Mouse (Mus musculus) neural tube, embryonic 12.5 days (tissue): ENCODE results near the gene Vgll4. TPM values are rescaled to one million over a fixed set of nuclear protein-coding genes. Genes with fewer than 3 reads are reported as not detected.

Experiments used
- ATAC-seq: fragments of 200-750 bp; cut with Nextera tagmentation; 2 replicates; pipeline ENCODE4 v1.8.0; 2017; ENCODE audit warnings: low read depth, mild to moderate bottlenecking, moderate TSS enrichment, moderate library complexity; ENCODE audit not compliant: low FRiP score
- H3K27ac ChIP-seq: fragments of 300-500 bp; sonication (generic); 2 replicates; pipeline ENCODE4 v1.5.1; 2016
- H3K27me3 ChIP-seq: fragments of 300-500 bp; sonication (generic); replicated peaks from 2 replicates; pipeline ENCODE4 v1.6.1; 2016; ENCODE audit warnings: mild to moderate bottlenecking
- H3K36me3 ChIP-seq: fragments of 300-500 bp; sonication (generic); 2 replicates; pipeline ENCODE4 v1.6.1; 2016; ENCODE audit warnings: mild to moderate bottlenecking
- H3K4me1 ChIP-seq: fragments of 300-500 bp; sonication (generic); 2 replicates; pipeline ENCODE4 v1.6.1; 2016
- H3K4me2 ChIP-seq: fragments of 300-500 bp; sonication (generic); replicated peaks from 2 replicates; pipeline ENCODE4 v1.6.1; 2016; ENCODE audit warnings: mild to moderate bottlenecking
- H3K4me3 ChIP-seq: fragments of 300-500 bp; sonication (generic); 2 replicates; pipeline ENCODE4 v1.5.1; 2016
- H3K9ac ChIP-seq: fragments of 300-500 bp; sonication (generic); 2 replicates; pipeline ENCODE4 v1.6.1; 2016; ENCODE audit warnings: mild to moderate bottlenecking
- H3K9me3 ChIP-seq: fragments of 300-500 bp; sonication (generic); 2 replicates; pipeline ENCODE4 v1.6.1; 2016; ENCODE audit warnings: mild to moderate bottlenecking
- WGBS: fragments of 180-500 bp; shearing (Covaris S2); methylation state at CpG from one replicate; pipeline ENCODE4 v1.1.7; 2016; 5-methylcytosine and 5-hydroxymethylcytosine counted together
- polyA plus RNA-seq: library from polyadenylated mRNA; unstranded; fragments of >200 nt; fragmentation: Nextera tagmentation; extraction: Ambion mirVana; gene quantifications from 2 replicates; pipeline ENCODE4 v1.2.1, GENCODE M21; 2016

Vgll4 gene
- polyA plus RNA-seq, 1 experiment from 2014 or later, result 81.7 TPM

DNA sequence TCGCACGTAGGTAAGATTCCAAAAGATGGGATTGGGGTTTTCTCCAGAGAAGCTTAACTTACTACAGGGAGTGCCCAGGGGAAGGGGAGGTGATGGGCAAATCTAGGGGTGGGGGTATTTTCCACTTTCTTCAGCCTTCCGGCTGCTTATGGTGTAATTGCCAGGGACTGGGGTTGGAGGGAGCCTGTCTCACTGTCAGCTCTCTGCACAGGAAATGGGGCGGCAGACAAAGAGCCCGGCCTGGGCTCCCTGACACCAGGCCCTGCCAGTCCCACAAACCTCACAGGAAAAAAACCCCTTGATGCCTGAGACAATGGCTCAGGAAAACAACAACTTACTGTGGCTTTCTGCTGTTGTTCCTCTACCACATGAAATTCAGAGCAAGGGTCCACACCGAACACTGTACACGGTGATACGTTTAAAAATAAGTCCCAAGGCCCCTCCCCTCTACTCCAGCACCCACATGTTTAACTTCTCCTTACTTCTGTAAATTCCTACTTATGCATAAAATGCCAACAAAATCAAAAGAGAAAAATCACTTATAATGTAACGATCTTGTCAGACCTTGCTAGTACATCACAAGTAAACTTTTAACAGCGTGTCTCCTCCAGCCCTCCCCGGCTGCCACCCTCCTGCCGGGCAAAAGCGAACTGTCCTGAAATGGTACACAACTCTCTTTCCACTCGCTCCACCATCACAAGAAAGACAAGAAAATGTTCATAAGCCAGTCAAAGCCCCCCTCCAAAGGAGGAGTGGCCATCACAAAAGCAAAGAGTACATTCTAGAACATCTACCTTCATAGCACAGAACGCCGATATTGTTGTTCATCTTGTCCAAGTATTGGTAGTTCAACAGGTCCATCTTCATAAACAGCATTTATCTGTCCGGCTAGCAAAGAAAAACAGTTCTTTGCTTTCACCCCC, 49.0 kb downstream of the Vgll4 start:
- Histone ChIP-seq H3K27me3 (no peaks in the 10 kb centered on the region), H3K4me1 (peaks cover 43% of the 10 kb centered on the region), H3K9ac (peak overlapping the region; percentile 80), H3K4me2 (peak overlapping the region; percentile 66), H3K36me3 (no peaks in the 10 kb centered on the region), H3K4me3 (peak overlapping the region; percentile 57), H3K27ac (no peak overlapping the region; the same call in 1 of the 2 replicates), H3K9me3 (no peaks in the 10 kb centered on the region)
- peak; percentile 51 for ATAC-seq
- WGBS, result 6% methylated on average over 17 of the region's 17 CpGs

DNA sequence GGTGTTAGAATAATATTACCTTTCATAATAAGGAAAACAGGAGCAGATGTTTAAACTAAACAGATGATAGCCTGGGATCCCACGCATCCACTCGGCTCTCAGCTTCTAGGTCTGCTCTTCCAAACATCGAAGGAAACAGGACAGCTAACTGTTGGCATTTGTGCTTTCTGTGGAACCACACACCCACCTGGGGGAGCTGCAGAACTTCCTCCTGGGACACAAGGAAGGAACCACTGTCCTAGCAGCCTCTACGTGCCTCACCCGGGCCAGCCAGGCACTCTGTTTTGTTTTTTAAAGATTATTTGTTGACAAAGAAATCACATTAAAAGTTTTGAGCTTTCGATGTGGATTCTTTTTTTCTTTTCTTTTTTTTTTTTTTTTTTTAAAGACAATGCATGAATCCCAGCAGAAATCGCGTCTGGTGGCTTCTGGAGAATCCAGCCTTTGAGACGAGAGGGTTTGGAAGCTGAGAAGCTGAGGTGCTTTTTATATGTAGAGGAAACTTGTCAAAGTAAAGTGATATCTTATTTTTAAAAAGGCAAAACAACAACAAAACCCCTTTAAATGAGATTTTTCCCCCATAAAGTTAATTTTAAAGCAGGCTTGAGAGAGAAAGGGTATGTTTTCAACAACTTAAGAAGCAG, 50.0 kb downstream of the Vgll4 start:
- Histone ChIP-seq H3K9ac (peak overlapping the region; percentile 80), H3K4me1 (peaks cover 51% of the 10 kb centered on the region), H3K4me2 (peak overlapping the region; percentile 66), H3K36me3 (no peaks in the 10 kb centered on the region), H3K27ac (no peak overlapping the region; the same call in 1 of the 2 replicates), H3K9me3 (no peaks in the 10 kb centered on the region), H3K4me3 (peak overlapping the region; percentile 57), H3K27me3 (no peaks in the 10 kb centered on the region)
- 37% methylated on average over 9 of the region's 9 CpGs for WGBS
- no peak for ATAC-seq

DNA sequence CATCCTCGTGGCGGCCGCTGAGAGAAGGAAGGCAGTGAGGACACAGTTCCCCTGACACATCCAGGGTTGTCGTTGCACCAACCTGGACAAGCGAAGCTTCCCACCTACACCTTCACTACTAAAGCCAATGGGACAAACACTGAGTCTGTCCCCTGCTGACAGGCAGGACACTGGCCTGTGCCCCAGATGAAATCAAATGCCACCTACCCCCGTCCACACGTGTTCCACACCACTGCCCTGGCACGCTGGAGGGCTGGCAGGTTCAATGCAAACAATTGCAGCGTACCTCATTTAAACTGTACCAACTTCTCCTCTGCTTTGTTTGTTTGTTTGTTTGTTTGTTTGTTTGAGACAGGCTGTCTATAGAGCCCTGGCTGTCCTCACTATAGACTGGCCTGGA, 50.8 kb downstream of the Vgll4 start:
- Histone ChIP-seq H3K36me3 (no peaks in the 10 kb centered on the region), H3K4me2 (peak overlapping the region; percentile 66), H3K4me1 (peaks cover 59% of the 10 kb centered on the region), H3K9ac (peak overlapping the region; percentile 17; the same call in 1 of the 2 replicates), H3K4me3 (peak overlapping the region; percentile 12; the same call in 1 of the 2 replicates), H3K27me3 (no peaks in the 10 kb centered on the region), H3K27ac (no peak overlapping the region), H3K9me3 (no peaks in the 10 kb centered on the region)
- ATAC-seq, result no peak
- 85% methylated on average over 9 of the region's 9 CpGs for WGBS

DNA sequence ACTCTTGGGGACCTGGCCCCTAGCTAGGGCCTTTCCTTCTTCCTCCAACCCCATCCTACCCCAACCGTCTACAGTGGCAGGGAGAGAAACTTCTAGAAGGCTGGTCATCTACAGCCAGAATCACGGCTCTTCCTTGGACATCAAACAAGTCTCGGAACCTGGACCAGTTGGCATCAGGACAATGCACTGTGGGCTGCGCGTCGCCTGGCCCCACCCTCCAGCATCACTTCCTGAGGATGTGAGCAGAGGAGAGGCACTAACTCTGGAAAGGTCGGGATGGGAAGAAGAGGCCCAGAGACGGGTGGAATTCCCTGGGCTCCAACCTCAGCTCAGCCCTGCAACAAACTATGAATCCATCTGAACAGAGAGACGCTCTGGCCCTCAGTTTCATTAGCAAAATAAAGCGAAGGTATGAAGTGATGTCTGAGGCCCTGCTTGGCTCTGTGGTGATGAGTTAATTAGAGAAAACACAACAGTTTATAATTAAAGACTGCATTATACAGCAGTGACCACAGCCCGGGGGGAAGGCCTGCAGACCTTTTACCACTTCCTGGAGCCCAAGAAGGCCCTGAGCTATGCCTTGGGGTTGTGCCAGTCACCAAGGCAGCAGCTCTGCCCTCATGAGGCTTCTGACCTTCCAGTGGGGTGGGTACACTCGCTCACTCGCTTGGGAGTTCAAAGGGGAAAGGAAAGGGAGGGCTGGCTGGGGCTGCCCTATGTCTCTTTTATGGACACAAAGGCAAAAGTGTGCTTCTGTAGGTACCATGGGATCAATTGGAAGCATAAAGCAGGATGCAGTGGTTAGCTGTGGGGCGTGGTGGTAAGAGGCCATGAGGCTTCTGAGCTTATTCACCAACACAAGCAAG, 51.8 kb downstream of the Vgll4 start:
- H3K4me3 ChIP-seq, result peak overlapping the region; percentile 12; the same call in 1 of the 2 replicates
- H3K9ac ChIP-seq, result 0 out of 2 replicates have a peak overlapping the region, but pooled peaks have one; percentile 17
- H3K27ac ChIP-seq, result no peak overlapping the region
- 72% methylated on average over 14 of the region's 14 CpGs for WGBS
- no peaks in the 10 kb centered on the region for H3K36me3 ChIP-seq
- peaks cover 69% of the 10 kb centered on the region for H3K4me1 ChIP-seq
- no peaks in the 10 kb centered on the region for H3K27me3 ChIP-seq
- no peaks in the 10 kb centered on the region for H3K9me3 ChIP-seq
- ATAC-seq, result no peak
- peak overlapping the region; percentile 66 for H3K4me2 ChIP-seq

DNA sequence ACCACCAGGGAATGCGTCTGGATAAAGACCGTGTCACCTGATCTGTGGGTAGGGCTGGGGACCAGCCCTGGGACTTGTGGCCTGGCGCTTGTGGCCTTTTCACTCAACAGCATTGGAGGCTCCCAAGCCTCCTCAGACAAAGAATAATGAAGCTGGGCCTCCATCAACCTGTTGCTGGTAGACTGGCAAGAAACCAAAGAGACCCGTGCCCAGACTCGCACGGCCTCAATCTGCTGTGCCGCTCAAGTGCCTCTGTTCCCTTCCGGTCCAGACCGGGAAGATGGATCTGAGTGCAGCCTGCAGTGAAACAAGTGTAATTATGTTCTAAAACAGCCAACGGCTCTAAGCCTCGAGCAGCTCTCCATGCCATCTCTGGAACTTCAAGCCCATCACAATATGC, 52.7 kb downstream of the Vgll4 start:
- Histone ChIP-seq H3K4me1 (peaks cover 69% of the 10 kb centered on the region), H3K4me3 (0 out of 2 replicates have a peak overlapping the region, but pooled peaks have one; percentile 2), H3K9ac (no peak overlapping the region), H3K9me3 (no peaks in the 10 kb centered on the region), H3K27ac (no peak overlapping the region), H3K4me2 (peak overlapping the region; percentile 66), H3K27me3 (no peaks in the 10 kb centered on the region), H3K36me3 (no peaks in the 10 kb centered on the region)
- no peak for ATAC-seq
- WGBS, result 44% methylated on average over 11 of the region's 11 CpGs

DNA sequence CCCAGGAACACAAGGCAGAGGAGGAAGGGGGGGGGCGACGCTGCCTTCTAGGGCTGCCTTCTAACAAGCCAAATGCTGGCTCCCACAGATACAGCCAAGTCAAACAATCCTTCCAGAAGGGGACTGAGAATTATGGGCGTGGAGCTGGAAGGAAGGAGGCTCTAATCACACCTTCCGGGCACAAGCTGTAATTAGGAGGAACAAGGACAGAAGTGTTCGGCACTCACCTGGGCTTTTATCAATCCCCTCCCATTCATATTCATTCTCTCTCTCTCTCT, 53.1 kb downstream of the Vgll4 start:
- 7% methylated on average over 5 of the region's 5 CpGs for WGBS
- H3K36me3 ChIP-seq, result no peaks in the 10 kb centered on the region
- peaks cover 69% of the 10 kb centered on the region for H3K4me1 ChIP-seq
- H3K27me3 ChIP-seq, result no peaks in the 10 kb centered on the region
- no peaks in the 10 kb centered on the region for H3K9me3 ChIP-seq
- peak overlapping the region; percentile 66 for H3K4me2 ChIP-seq
- no peak overlapping the region for H3K27ac ChIP-seq
- 0 out of 2 replicates have a peak overlapping the region, but pooled peaks have one; percentile 26 for H3K9ac ChIP-seq
- H3K4me3 ChIP-seq, result 0 out of 2 replicates have a peak overlapping the region, but pooled peaks have one; percentile 2
- no peak for ATAC-seq

DNA sequence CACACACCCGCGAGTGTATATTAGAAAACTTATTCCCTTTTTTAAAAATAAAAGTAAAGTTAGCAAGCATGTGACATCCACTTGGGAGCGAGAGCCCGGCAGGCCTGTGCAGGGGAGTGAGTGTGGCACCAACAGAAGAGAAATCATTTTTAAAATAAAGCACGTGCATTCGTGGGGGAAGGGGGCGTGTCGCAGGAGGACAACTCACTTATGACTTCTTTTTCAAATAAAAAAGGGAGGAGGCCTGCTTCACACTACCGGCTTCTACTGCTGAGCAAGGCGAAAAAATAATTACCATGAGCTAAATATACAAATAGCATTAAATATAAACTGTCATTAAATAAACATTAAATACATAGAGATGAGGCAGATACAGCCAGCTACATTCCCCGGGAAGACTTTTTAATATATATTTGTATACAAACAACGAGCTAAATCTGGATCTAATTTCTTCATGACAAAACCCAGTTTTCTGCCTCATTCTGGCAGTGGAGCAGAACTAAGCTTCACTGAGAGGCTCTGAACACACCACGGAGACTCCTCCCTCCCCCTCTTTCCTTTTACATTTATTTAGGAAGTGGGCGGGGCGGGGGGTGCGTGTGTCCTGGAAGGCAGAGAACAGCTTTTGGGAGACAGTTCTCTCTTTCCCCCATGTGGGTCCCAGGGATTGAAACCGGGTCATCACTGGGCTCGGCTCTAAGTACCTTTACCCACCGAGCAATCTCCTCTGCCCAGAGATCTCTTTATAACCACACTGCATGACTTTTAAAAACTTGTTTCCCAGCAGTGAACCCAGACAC, 53.7 kb downstream of the Vgll4 start:
- 44% methylated on average over 19 of the region's 19 CpGs for WGBS
- ATAC-seq, result no peak
- Histone ChIP-seq H3K4me3 (0 out of 2 replicates have a peak overlapping the region, but pooled peaks have one; percentile 2), H3K9ac (0 out of 2 replicates have a peak overlapping the region, but pooled peaks have one; percentile 26), H3K9me3 (no peaks in the 10 kb centered on the region), H3K27me3 (no peaks in the 10 kb centered on the region), H3K27ac (no peak overlapping the region), H3K4me1 (peaks cover 72% of the 10 kb centered on the region), H3K36me3 (no peaks in the 10 kb centered on the region), H3K4me2 (peak overlapping the region; percentile 66)

DNA sequence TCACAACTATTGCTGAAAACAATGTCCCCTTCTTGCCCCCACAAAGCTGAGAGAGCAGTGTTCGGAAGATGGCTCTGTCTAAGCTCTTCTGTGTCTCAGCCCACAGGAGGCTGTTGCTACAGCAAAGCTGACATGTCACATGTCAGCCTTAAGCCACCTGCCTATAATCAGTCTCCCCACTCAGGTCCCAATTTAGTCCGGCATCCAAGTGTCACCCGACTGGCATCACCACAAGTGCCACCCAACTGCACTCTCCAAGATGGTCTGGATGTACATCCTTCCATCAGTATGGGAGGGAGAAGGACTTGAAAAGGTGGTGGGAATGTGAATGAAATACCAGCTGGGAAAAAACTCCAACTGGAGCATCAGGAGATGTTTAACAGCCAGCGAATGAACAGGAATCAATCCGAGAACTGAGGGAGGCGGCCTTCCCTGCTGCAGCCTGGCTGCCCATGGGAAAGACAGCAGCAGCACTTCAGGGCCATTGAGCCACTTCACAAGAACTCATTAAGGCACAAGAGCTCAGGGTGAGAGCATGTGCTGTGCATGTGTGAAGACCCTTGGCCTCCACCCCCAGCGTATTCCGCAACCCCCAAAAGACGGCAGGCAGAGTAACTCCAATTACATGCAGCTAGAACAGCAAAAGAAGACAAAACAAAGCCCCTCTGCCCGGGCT, 55.6 kb downstream of the Vgll4 start:
- peak overlapping the region; percentile 26 for H3K4me2 ChIP-seq
- 0 out of 2 replicates have a peak overlapping the region, but pooled peaks have one; percentile 5 for H3K4me3 ChIP-seq
- ATAC-seq, result 0 out of 2 replicates have a peak, but pooled peaks have one; percentile 24
- no peaks in the 10 kb centered on the region for H3K27me3 ChIP-seq
- 38% methylated on average over 10 of the region's 10 CpGs for WGBS
- H3K27ac ChIP-seq, result no peak overlapping the region
- H3K36me3 ChIP-seq, result no peaks in the 10 kb centered on the region
- H3K9ac ChIP-seq, result no peak overlapping the region
- H3K9me3 ChIP-seq, result no peaks in the 10 kb centered on the region
- peaks cover 62% of the 10 kb centered on the region for H3K4me1 ChIP-seq

DNA sequence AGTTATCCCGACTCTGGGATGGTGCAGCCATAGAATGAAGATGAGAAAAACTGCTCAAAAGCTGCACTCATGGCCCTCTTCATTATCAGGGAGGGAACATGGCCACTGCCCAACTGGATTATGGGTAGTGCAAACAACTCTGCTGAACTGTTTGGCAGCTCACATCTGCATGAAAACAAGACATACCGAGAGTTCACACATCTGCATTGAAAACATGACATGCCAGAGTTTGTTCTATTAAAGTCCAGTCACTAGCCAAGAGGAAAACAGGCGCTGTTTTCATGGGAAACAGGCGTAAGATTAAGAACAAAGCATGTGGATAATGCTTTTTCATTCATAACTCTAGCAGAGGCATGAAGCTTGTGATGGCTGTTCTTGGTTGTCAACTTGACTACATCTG, 56.7 kb downstream of the Vgll4 start:
- Histone ChIP-seq H3K4me2 (no peak overlapping the region), H3K4me3 (no peak overlapping the region), H3K27me3 (no peaks in the 10 kb centered on the region), H3K36me3 (no peaks in the 10 kb centered on the region), H3K9me3 (no peaks in the 10 kb centered on the region), H3K4me1 (peaks cover 52% of the 10 kb centered on the region), H3K9ac (no peak overlapping the region), H3K27ac (no peak overlapping the region)
- 68% methylated on average over 4 of the region's 4 CpGs for WGBS
- ATAC-seq, result no peak

DNA sequence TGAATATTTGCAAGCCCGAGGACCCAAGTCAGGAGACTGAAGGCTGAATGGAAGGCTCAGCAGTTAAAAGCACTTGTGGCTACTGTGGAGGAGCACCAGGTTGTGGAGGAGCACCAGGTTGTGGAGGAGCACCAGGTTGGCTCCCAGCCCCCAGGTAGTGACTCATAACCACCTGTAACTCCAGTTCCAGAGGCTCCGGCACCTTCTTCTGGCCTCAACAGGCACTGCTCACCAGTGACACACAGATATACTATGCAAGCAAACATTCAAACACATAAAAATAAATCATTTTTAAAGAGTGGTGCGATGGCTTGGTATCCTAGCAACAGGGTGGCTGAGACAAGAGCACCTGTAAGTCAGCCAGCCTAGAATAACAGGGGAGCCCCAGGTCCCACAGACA, 58.3 kb downstream of the Vgll4 start:
- Histone ChIP-seq H3K4me3 (no peak overlapping the region), H3K9ac (no peak overlapping the region), H3K9me3 (no peaks in the 10 kb centered on the region), H3K27ac (no peak overlapping the region), H3K4me1 (peaks cover 39% of the 10 kb centered on the region), H3K36me3 (no peaks in the 10 kb centered on the region), H3K27me3 (no peaks in the 10 kb centered on the region), H3K4me2 (no peak overlapping the region)
- no peak; the same call in 1 of the 2 replicates for ATAC-seq
- WGBS, result 84% methylated on average over 3 of the region's 3 CpGs

DNA sequence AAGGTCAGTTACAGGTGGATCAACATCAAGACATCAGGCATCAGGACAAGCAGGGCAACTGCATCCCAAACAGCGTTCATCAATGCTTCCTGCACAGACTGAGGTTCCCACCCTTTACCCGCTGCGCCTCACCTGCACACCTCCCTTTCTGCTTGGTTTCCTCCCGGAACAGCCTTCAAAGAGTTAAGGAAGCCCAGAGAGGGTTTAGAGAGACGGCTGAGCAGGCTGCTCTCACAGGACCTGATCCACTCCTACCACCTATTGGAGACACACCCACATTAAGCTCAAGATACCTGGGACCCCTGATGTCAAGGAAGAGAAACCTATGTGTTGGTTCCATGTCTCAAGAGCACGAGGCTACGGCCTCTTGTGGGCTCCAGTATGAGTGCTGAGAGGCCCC, 60.0 kb downstream of the Vgll4 start:
- Histone ChIP-seq H3K27me3 (no peaks in the 10 kb centered on the region), H3K4me3 (no peak overlapping the region), H3K4me1 (peaks cover 25% of the 10 kb centered on the region), H3K9me3 (no peaks in the 10 kb centered on the region), H3K4me2 (no peak overlapping the region), H3K9ac (no peak overlapping the region), H3K36me3 (no peaks in the 10 kb centered on the region), H3K27ac (no peak overlapping the region)
- no peak for ATAC-seq
- 94% methylated on average over 7 of the region's 7 CpGs for WGBS
